Mouse (Mus musculus): Measurements from ENCODE around the gene Nlrp4e. TPM values are rescaled to one million over a fixed set of nuclear protein-coding genes. Genes with fewer than 3 reads are reported as not detected.
"Not testable (repeated sequence)": the region's sequence is repeated elsewhere in the genome, so short reads cannot be mapped to it uniquely, and the experiment has no call there.

Nlrp4e gene
- total RNA-seq (2022) = not detected

- not testable (repeated sequence) for DNase-seq (ENCODE audit: low spot score in 2 of 2)
These were observed at the start of gene Nlrp4e for GRCm38 (mm10) chr7:23300892-23301291. Nlrp4e (plus strand) TSS chr7:23301192.

DNA sequence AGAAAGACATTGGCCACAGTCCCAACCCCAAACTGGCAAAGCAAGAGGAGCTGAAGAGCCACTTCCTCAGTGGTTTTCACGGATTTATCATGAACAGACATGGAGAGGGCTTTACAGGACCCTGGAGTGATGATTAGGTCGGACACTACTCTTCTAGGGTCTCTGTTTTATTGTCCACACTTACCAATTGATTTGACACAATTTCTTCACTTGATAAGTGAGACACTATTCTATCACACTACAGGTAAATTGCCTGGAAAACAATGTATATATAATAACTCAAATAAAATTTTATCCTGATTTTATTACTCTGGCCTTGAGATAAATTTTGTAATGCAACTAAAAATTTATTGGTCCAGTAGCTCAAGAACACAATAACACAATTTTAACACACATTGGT is 49.4 kb upstream of the Nlrp4e start, which contains the start of gene Vmn1r166:
Gene Vmn1r166, minus strand, starts transcription at position 101 of the 400 bp plus-strand sequence.
- DNase-seq (ENCODE audit: low spot score in 2 of 2) = not testable (repeated sequence)

DNA sequence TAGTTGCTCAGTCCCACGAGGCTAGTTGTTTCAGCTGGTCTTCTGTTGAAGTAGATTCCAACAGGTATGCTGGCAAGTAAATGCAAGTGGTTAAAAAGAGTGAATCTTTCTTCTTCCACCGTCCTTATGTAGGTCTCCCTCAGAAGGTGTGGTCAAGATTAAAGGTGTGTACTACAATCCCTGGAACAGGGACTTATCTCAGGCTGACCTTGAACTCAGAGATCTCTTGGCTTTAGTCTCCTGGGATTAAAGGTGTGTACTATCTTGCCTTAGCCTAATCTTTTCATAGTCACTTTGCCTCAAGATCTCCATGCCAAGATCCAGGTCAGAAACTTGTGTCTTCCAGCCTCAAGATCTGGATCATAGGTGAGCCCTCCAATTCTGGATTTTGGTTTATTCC is 22.2 kb upstream of the Nlrp4e start, which contains the start of gene Gm6902:
Gene Gm6902, minus strand, starts transcription at position 101 of the 400 bp plus-strand sequence.
- DNase-seq (ENCODE audit: low spot score in 2 of 2) = not testable (repeated sequence)

- DNase-seq (ENCODE audit: low spot score in 2 of 2) = not testable (repeated sequence)
These were observed 57.3 kb downstream of the Nlrp4e start for GRCm38 (mm10) chr7:23358311-23358710.

GRCm38 (mm10) chr7:23385589-23385988 is 84.6 kb downstream of the Nlrp4e start, which contains the start of gene Nlrp5:
Nlrp5 (plus strand) TSS chr7:23385889.
- no peak for DNase-seq (ENCODE audit: low spot score in 2 of 2)

Small RNA genes within 50 kb of the gene (microRNA-seq; reads per million reads assigned to microRNA genes)
- gene Gm25196 = not detected

Other genes starting within 250 kb of the Nlrp4e start
- not detected for gene Vmn1r163, start 245.7 kb upstream of the Nlrp4e start, total RNA-seq (2022)
- gene Gm8720, start 233.7 kb upstream of the Nlrp4e start, total RNA-seq (2022) = not detected
- not detected for gene Gm10662, start 156.7 kb upstream of the Nlrp4e start, total RNA-seq (2022)
- gene Vmn1r165, start 83.9 kb upstream of the Nlrp4e start, total RNA-seq (2022) = not detected
- gene Vmn1r166, start 49.5 kb upstream of the Nlrp4e start, total RNA-seq (2022) = not detected
- gene Gm6902, start 22.3 kb upstream of the Nlrp4e start, total RNA-seq (2022) = not detected
- under 1 TPM in 1 of 4 experiments, not detected in 3; 0.07 TPM for gene Nlrp5, start 84.7 kb downstream of the Nlrp4e start, total RNA-seq (2022)
- gene Vmn1r167, start 206.0 kb downstream of the Nlrp4e start, total RNA-seq (2022) = not detected
- gene Vmn1r168, start 238.5 kb downstream of the Nlrp4e start, total RNA-seq (2022) = not detected

Measured in gastrocnemius, adult 8-10 months (tissue).